Mouse (Mus musculus) CH12.LX (cell line): Measurements from ENCODE around the gene Etl4. TPM values are rescaled to one million over a fixed set of nuclear protein-coding genes. Genes with fewer than 3 reads are reported as not detected.

Experiments
- DNase-seq: peaks from one replicate; pipeline ENCODE4 v3.0.0-alpha.2; 2013; ENCODE audit errors: extremely low read depth
- H3K27ac ChIP-seq: 2 replicates; pipeline ENCODE4 v1.5.1; 2012; ENCODE audit warnings: low read depth, mild to moderate bottlenecking, control low read depth, moderate library complexity; ENCODE audit not compliant: insufficient read depth
- H3K27me3 ChIP-seq: replicated peaks from 2 replicates; pipeline ENCODE3; 2012; ENCODE audit warnings: inconsistent platforms
- H3K36me3 ChIP-seq, 2 experiments: replicated peaks in 1 of 2; 2 replicates each; pipeline versions ENCODE3 to v1.6.1; 2012; ENCODE audit warnings: inconsistent platforms in 1 of 2, low read length in 1 of 2, mild to moderate bottlenecking in 1 of 2, mixed read lengths in 1 of 2, moderate library complexity in 1 of 2; ENCODE audit not compliant: control insufficient read depth in 1 of 2, insufficient read depth in 1 of 2
- H3K4me1 ChIP-seq, 2 experiments: 2 replicates each; pipeline ENCODE4 v1.6.1; 2012; ENCODE audit warnings: inconsistent platforms in 1 of 2, moderate library complexity in 1 of 2; ENCODE audit not compliant: insufficient read depth in 2 of 2, control insufficient read depth in 1 of 2
- H3K4me2 ChIP-seq: 2 replicates; pipeline ENCODE4 v1.6.1; 2012; ENCODE audit warnings: low read depth, mild to moderate bottlenecking, control low read depth; ENCODE audit not compliant: poor library complexity, insufficient read depth, severe bottlenecking
- H3K4me3 ChIP-seq, 3 experiments: fragments of 150-350 bp in 1 of 3; sonication (generic) in 1 of 3; replicated peaks in 1 of 3; 2 replicates each; pipeline versions ENCODE3 to v1.5.1; 2011 to 2012; ENCODE audit warnings: low read depth in 2 of 3, low read length in 2 of 3, mild to moderate bottlenecking in 2 of 3, moderate library complexity in 2 of 3, control low read depth in 1 of 3, improper control_type of control experiment in 1 of 3, inconsistent platforms in 1 of 3, mixed read lengths in 1 of 3; ENCODE audit not compliant: poor library complexity in 1 of 3
- H3K79me2 ChIP-seq: replicated peaks from 2 replicates; pipeline ENCODE4 v1.6.1; 2012; ENCODE audit warnings: mild to moderate bottlenecking, moderate library complexity; ENCODE audit not compliant: control insufficient read depth, poor library complexity, insufficient read depth, severe bottlenecking; ENCODE audit errors: extremely low read depth
- H3K9ac ChIP-seq: 2 replicates; pipeline ENCODE4 v1.6.1; 2012; ENCODE audit warnings: low read depth, mild to moderate bottlenecking, control low read depth, moderate library complexity; ENCODE audit not compliant: insufficient read depth
- H3K9me3 ChIP-seq: replicated peaks from 2 replicates; pipeline ENCODE3; 2012; ENCODE audit warnings: low read length, inconsistent platforms, mixed read lengths
- CHD1 ChIP-seq: IDR thresholded peaks from 2 replicates; pipeline ENCODE4 v1.6.1; 2012; ENCODE audit warnings: low read depth, low read length, improper control_type of control experiment, inconsistent platforms
- CHD2 ChIP-seq: IDR thresholded peaks from 2 replicates; pipeline ENCODE4 v1.6.1; 2011; ENCODE audit warnings: low read length, improper control_type of control experiment
- E2F4 ChIP-seq: IDR thresholded peaks from 2 replicates; pipeline ENCODE4 v1.6.1; 2011; ENCODE audit warnings: low read depth, low read length, improper control_type of control experiment; ENCODE audit not compliant: insufficient replicate concordance
- EP300 ChIP-seq: IDR thresholded peaks from 2 replicates; pipeline ENCODE4 v1.6.1; 2011; ENCODE audit warnings: low read length, improper control_type of control experiment
- IRF4 ChIP-seq: IDR thresholded peaks from 2 replicates; pipeline ENCODE4 v1.6.1; 2014; ENCODE audit warnings: low read depth, mild to moderate bottlenecking, inconsistent platforms, low read length, improper control_type of control experiment
- MAFK ChIP-seq: IDR thresholded peaks from 2 replicates; pipeline ENCODE4 v1.6.1; 2011; ENCODE audit warnings: low read length, improper control_type of control experiment; ENCODE audit not compliant: insufficient replicate concordance
- MAX ChIP-seq: IDR thresholded peaks from 2 replicates; pipeline ENCODE4 v1.6.1; 2011; ENCODE audit warnings: low read length, improper control_type of control experiment
- MAZ ChIP-seq: IDR thresholded peaks from 2 replicates; pipeline ENCODE4 v1.6.1; 2012; ENCODE audit warnings: low read depth, mild to moderate bottlenecking, inconsistent platforms, low read length, improper control_type of control experiment, moderate library complexity
- MXI1 ChIP-seq: IDR thresholded peaks from 2 replicates; pipeline ENCODE4 v1.6.1; 2011; ENCODE audit warnings: mild to moderate bottlenecking, low read depth, low read length, improper control_type of control experiment
- MYC ChIP-seq: IDR thresholded peaks from 2 replicates; pipeline ENCODE4 v1.6.1; 2011; ENCODE audit warnings: low read depth, mild to moderate bottlenecking, improper control_type of control experiment, low read length
- NELFE ChIP-seq: IDR thresholded peaks from 2 replicates; pipeline ENCODE4 v1.6.1; 2011; ENCODE audit warnings: low read depth, low read length, improper control_type of control experiment
- NRF1 ChIP-seq: IDR thresholded peaks from 2 replicates; pipeline ENCODE4 v1.6.1; 2014; ENCODE audit warnings: low read depth, mild to moderate bottlenecking, inconsistent platforms, low read length, improper control_type of control experiment, moderate library complexity
- PAX5 ChIP-seq: IDR thresholded peaks from 2 replicates; pipeline ENCODE4 v1.6.1; 2012; ENCODE audit warnings: low read length, inconsistent platforms, mixed read lengths
- RAD21 ChIP-seq: IDR thresholded peaks from 2 replicates; pipeline ENCODE4 v1.6.1; 2011; ENCODE audit warnings: low read depth, mild to moderate bottlenecking, low read length, improper control_type of control experiment, moderate library complexity
- SMC3 ChIP-seq: IDR thresholded peaks from 2 replicates; pipeline ENCODE4 v1.6.1; 2011; ENCODE audit warnings: low read depth, low read length, improper control_type of control experiment
- TCF12 ChIP-seq: IDR thresholded peaks from 2 replicates; pipeline ENCODE4 v1.6.1; 2014; ENCODE audit warnings: low read depth, mild to moderate bottlenecking, inconsistent platforms, low read length, improper control_type of control experiment
- ZC3H11A ChIP-seq: IDR thresholded peaks from 2 replicates; pipeline ENCODE4 v1.6.1; 2012; ENCODE audit warnings: low read depth, mild to moderate bottlenecking, inconsistent platforms, low read length, improper control_type of control experiment
- dilution Hi-C: fragments of 300-500 bp; cut with MboI; formaldehyde crosslinking; loops from 2 replicates; pipeline ENCODE4 v1.14.3; 2020; ENCODE audit warnings: low sequenced_read_pairs; ENCODE audit not compliant: extremely low pct_unique_long_range_greater_than_20kb, extremely low pct_ligation_motif_present
- in situ Hi-C: fragments of 300-500 bp; cut with MboI; formaldehyde crosslinking; loops from 3 replicates; pipeline ENCODE4 v1.14.3; 2019; ENCODE audit warnings: low sequenced_read_pairs, low pct_ligation_motif_present, low pct_unique_long_range_greater_than_20kb, mixed read lengths
- polyA plus RNA-seq: library from polyadenylated mRNA; unstranded; fragments of >175 nt; gene quantifications from 2 replicates; pipeline ENCODE4 v1.2.1, GENCODE M21; 2012; ENCODE audit warnings: low read depth; ENCODE audit not compliant: insufficient read length
- total RNA-seq, 2 experiments: library from RNA; depleted of rRNA; stranded (reverse); fragments of 300-350 nt in 1 of 2; fragments of >200 nt in 1 of 2; gene quantifications; 2 replicates each; pipeline ENCODE4 v1.2.3; 2012 to 2014

Etl4 gene
- total and polyA plus RNA-seq, 3 experiments = 7.2 to 18.6 (median 11.7) TPM

DNA sequence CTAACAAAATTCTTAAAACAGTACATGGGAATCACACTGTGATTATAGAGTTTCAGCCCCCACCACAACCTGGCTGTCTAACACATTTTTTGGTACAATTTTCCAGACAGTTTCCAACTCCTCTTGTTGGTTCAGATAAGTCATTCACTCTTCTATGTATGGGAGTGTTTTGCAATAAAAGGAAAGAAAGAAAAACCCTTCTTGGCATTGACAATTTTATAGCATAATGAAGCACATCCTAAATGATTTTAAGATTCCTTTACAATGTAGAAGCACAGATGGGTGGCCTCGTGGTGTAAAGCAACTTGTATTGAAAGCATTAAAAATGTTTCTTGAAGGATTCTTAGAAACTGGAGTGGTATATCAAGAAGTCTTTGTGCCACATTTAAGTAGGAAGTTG is 415.4 kb downstream of the Etl4 start:
- dilution Hi-C loops = no loop called here

DNA sequence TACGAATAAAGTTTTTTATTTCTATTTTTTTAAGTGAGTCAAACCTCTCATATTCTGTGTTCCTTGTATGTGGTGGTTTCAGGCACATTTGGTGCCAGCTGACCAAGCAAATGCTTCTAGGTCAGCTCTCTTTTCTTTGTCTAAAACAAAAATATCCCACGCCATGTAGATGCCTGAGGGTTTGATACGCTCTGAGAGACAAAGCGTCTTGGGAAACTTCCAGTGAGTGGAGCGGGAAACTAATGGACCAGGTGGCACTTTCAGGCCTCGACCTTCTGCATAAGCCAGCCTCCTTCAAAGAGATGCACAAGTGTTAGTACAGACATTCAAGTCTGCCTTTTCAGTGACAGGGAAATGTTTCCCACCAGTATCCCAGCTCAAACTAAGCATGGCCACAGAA is 426.6 kb downstream of the Etl4 start:
- Histone ChIP-seq H3K27me3 (no peaks in the 10 kb centered on the region), H3K4me2 (no peak overlapping the region), H3K4me3 (no peak overlapping the region), H3K79me2 (no peaks in the 10 kb centered on the region), H3K27ac (no peak overlapping the region), H3K4me1 (peaks cover 4 to 15% of the 10 kb centered on the region in 2 experiments; a peak in 3 of 4 replicates), H3K36me3 (no peaks in the 10 kb centered on the region), H3K9me3 (no peaks in the 10 kb centered on the region), H3K9ac (no peak overlapping the region)
- no peak for TF ChIP-seq EP300
- TF ChIP-seq NRF1 = no peak
- no peak for TF ChIP-seq TCF12
- TF ChIP-seq MYC = no peak
- TF ChIP-seq E2F4 = no peak
- no peak for TF ChIP-seq MAZ
- no peak for TF ChIP-seq MXI1
- TF ChIP-seq CHD2 = no peak
- TF ChIP-seq PAX5 = no peak
- TF ChIP-seq MAX = no peak
- DNase-seq = no peak
- in situ Hi-C loops = no loop called here
- dilution Hi-C loops = no loop called here

More for the DNA sequence above, 415.4 kb downstream of the Etl4 start:
- H3K4me3 ChIP-seq = no peak overlapping the region
- no peaks in the 10 kb centered on the region for H3K79me2 ChIP-seq
- in situ Hi-C loops = no loop called here
- no peaks in the 10 kb centered on the region for H3K36me3 ChIP-seq
- no peak for DNase-seq
- no peaks in the 10 kb centered on the region for H3K4me1 ChIP-seq
- no peak overlapping the region for H3K9ac ChIP-seq
- H3K9me3 ChIP-seq = no peaks in the 10 kb centered on the region
- H3K27me3 ChIP-seq = no peaks in the 10 kb centered on the region
- H3K4me2 ChIP-seq = no peak overlapping the region
- no peak overlapping the region for H3K27ac ChIP-seq
- no peak for TF ChIP-seq IRF4
- TF ChIP-seq NELFE = no peak
- no peak for TF ChIP-seq CHD1
- TF ChIP-seq ZC3H11A = no peak
- TF ChIP-seq MAFK = no peak
- no peak for TF ChIP-seq RAD21
- no peak for TF ChIP-seq SMC3
